Mouse (Mus musculus) embryonic facial prominence, embryonic 12.5 days (tissue): ENCODE measurements around the gene Ankrd13a. TPM values are rescaled to one million over a fixed set of nuclear protein-coding genes. Genes with fewer than 3 reads are reported as not detected.

Source experiments
- ATAC-seq: fragments of 200-750 bp; cut with Nextera tagmentation; 2 replicates; pipeline ENCODE4 v1.8.0; 2017; ENCODE audit not compliant: insufficient number of reproducible peaks, insufficient read depth, low FRiP score, low TSS enrichment
- H3K27ac ChIP-seq: fragments of 300-500 bp; sonication (generic); 2 replicates; pipeline ENCODE4 v1.5.1; 2016; ENCODE audit warnings: mild to moderate bottlenecking
- H3K27me3 ChIP-seq: fragments of 300-500 bp; sonication (generic); 2 replicates; pipeline ENCODE4 v1.6.1; 2016; ENCODE audit warnings: mild to moderate bottlenecking, moderate library complexity
- H3K36me3 ChIP-seq: fragments of 300-500 bp; sonication (generic); 2 replicates; pipeline ENCODE4 v1.6.1; 2016; ENCODE audit warnings: mild to moderate bottlenecking
- H3K4me1 ChIP-seq: fragments of 300-500 bp; sonication (generic); 2 replicates; pipeline ENCODE4 v1.6.1; 2016
- H3K4me2 ChIP-seq: fragments of 300-500 bp; sonication (generic); replicated peaks from 2 replicates; pipeline ENCODE4 v1.6.1; 2016; ENCODE audit warnings: mild to moderate bottlenecking, moderate library complexity
- H3K4me3 ChIP-seq: fragments of 300-500 bp; sonication (generic); 2 replicates; pipeline ENCODE4 v1.5.1; 2016; ENCODE audit warnings: mild to moderate bottlenecking
- H3K9ac ChIP-seq: fragments of 300-500 bp; sonication (generic); 2 replicates; pipeline ENCODE4 v1.6.1; 2016; ENCODE audit warnings: mild to moderate bottlenecking, moderate library complexity
- H3K9me3 ChIP-seq: fragments of 300-500 bp; sonication (generic); 2 replicates; pipeline ENCODE4 v1.6.1; 2016; ENCODE audit warnings: mild to moderate bottlenecking, moderate library complexity
- WGBS: fragments of 180-500 bp; shearing (Covaris S2); methylation state at CpG from one replicate; pipeline ENCODE4 v1.1.7; 2016; 5-methylcytosine and 5-hydroxymethylcytosine counted together
- polyA plus RNA-seq: library from polyadenylated mRNA; unstranded; fragments of >200 nt; fragmentation: Nextera tagmentation; extraction: Ambion mirVana; gene quantifications from 2 replicates; pipeline ENCODE4 v1.2.1, GENCODE M21; 2016

Ankrd13a gene
- 60.5 and 63.9 TPM in 2 replicates for polyA plus RNA-seq

GRCm38 (mm10) chr5:114774403-114775051, at the start of gene Ankrd13a:
Ankrd13a (plus strand) TSS chr5:114774677.
- WGBS, result under 1% methylated on average over 55 of the region's 73 CpGs
- ATAC-seq, result peak; percentile 81
- H3K4me1 ChIP-seq, result peaks cover 18% of the 10 kb centered on the region

GRCm38 (mm10) chr5:114728160-114728559, 46.3 kb upstream of the Ankrd13a start:
- H3K27ac ChIP-seq, result no peak overlapping the region
- 0 out of 2 replicates have a peak, but pooled peaks cover 5% of the 10 kb centered on the region for H3K9me3 ChIP-seq
- no peak overlapping the region for H3K4me2 ChIP-seq
- H3K9ac ChIP-seq, result no peak overlapping the region
- peaks cover 70% of the 10 kb centered on the region for H3K36me3 ChIP-seq
- H3K4me1 ChIP-seq, result no peaks in the 10 kb centered on the region; the same call in 1 of the 2 replicates
- no peak for ATAC-seq
- H3K27me3 ChIP-seq, result no peaks in the 10 kb centered on the region
- no peak overlapping the region for H3K4me3 ChIP-seq
- WGBS, result 83% methylated on average over 10 of the region's 10 CpGs

More at GRCm38 (mm10) chr5:114774403-114775051, at the start of gene Ankrd13a:
- peak within 1 kb of the TSS; percentile 73 for H3K4me2 ChIP-seq
- H3K9ac ChIP-seq, result peak within 1 kb of the TSS; percentile 97
- no peaks in the 10 kb centered on the region for H3K36me3 ChIP-seq
- peak within 1 kb of the TSS; percentile 92 for H3K27ac ChIP-seq
- H3K27me3 ChIP-seq, result no peaks in the 10 kb centered on the region
- H3K9me3 ChIP-seq, result no peaks in the 10 kb centered on the region
- H3K4me3 ChIP-seq, result peak within 1 kb of the TSS; percentile 99

GRCm38 (mm10) chr5:114730129-114730528, 44.3 kb upstream of the Ankrd13a start:
- H3K4me3 ChIP-seq, result no peak overlapping the region
- no peaks in the 10 kb centered on the region for H3K9me3 ChIP-seq
- WGBS, result 35% methylated on average over 10 of the region's 10 CpGs
- peaks cover 73% of the 10 kb centered on the region for H3K36me3 ChIP-seq
- H3K4me2 ChIP-seq, result no peak overlapping the region
- ATAC-seq, result peak; percentile 49
- no peak overlapping the region for H3K9ac ChIP-seq
- no peaks in the 10 kb centered on the region; the same call in 1 of the 2 replicates for H3K4me1 ChIP-seq
- 0 out of 2 replicates have a peak overlapping the region, but pooled peaks have one; percentile 51 for H3K27ac ChIP-seq
- no peaks in the 10 kb centered on the region for H3K27me3 ChIP-seq

GRCm38 (mm10) chr5:114731498-114731897, 43.0 kb upstream of the Ankrd13a start:
- no peaks in the 10 kb centered on the region for H3K27me3 ChIP-seq
- no peak for ATAC-seq
- no peak overlapping the region for H3K9ac ChIP-seq
- peaks cover 75% of the 10 kb centered on the region for H3K36me3 ChIP-seq
- no peak overlapping the region for H3K27ac ChIP-seq
- no peak overlapping the region for H3K4me2 ChIP-seq
- 65% methylated on average over 6 of the region's 6 CpGs for WGBS
- H3K4me3 ChIP-seq, result no peak overlapping the region
- H3K4me1 ChIP-seq, result no peaks in the 10 kb centered on the region; the same call in 1 of the 2 replicates
- no peaks in the 10 kb centered on the region for H3K9me3 ChIP-seq

- Histone ChIP-seq H3K27ac (no peak overlapping the region), H3K36me3 (peaks cover 80% of the 10 kb centered on the region), H3K4me3 (no peak overlapping the region), H3K27me3 (no peaks in the 10 kb centered on the region), H3K9ac (no peak overlapping the region), H3K9me3 (no peaks in the 10 kb centered on the region), H3K4me1 (no peaks in the 10 kb centered on the region; the same call in 1 of the 2 replicates), H3K4me2 (no peak overlapping the region)
- 83% methylated on average over 15 of the region's 15 CpGs for WGBS
- no peak for ATAC-seq
These were observed 42.5 kb upstream of the Ankrd13a start for GRCm38 (mm10) chr5:114731969-114732368.

- 90% methylated on average over 15 of the region's 15 CpGs for WGBS
- H3K27me3 ChIP-seq, result no peaks in the 10 kb centered on the region
- peaks cover 88% of the 10 kb centered on the region for H3K36me3 ChIP-seq
- no peak for ATAC-seq
- H3K4me2 ChIP-seq, result no peak overlapping the region
- no peak overlapping the region for H3K27ac ChIP-seq
- no peak overlapping the region for H3K9ac ChIP-seq
- no peaks in the 10 kb centered on the region; the same call in 1 of the 2 replicates for H3K4me1 ChIP-seq
- no peak overlapping the region for H3K4me3 ChIP-seq
- H3K9me3 ChIP-seq, result no peaks in the 10 kb centered on the region
These were observed 40.9 kb upstream of the Ankrd13a start for GRCm38 (mm10) chr5:114733606-114734005.

- Histone ChIP-seq H3K4me1 (peaks cover 6% of the 10 kb centered on the region; the same call in 1 of the 2 replicates), H3K4me2 (no peak overlapping the region), H3K36me3 (peaks cover 82% of the 10 kb centered on the region), H3K4me3 (no peak overlapping the region), H3K27ac (no peak overlapping the region), H3K9ac (no peak overlapping the region), H3K9me3 (no peaks in the 10 kb centered on the region), H3K27me3 (no peaks in the 10 kb centered on the region)
- ATAC-seq, result no peak
- WGBS, result 82% methylated on average over 21 of the region's 21 CpGs
These were observed 37.2 kb upstream of the Ankrd13a start for GRCm38 (mm10) chr5:114737090-114737887.

GRCm38 (mm10) chr5:114738707-114739241, 35.7 kb upstream of the Ankrd13a start:
- H3K4me3 ChIP-seq, result no peak overlapping the region
- 77% methylated on average over 12 of the region's 12 CpGs for WGBS
- no peaks in the 10 kb centered on the region for H3K27me3 ChIP-seq
- H3K27ac ChIP-seq, result peak overlapping the region; percentile 1; the same call in 1 of the 2 replicates
- H3K4me1 ChIP-seq, result peaks cover 6% of the 10 kb centered on the region; the same call in 1 of the 2 replicates
- peaks cover 85% of the 10 kb centered on the region for H3K36me3 ChIP-seq
- no peak overlapping the region for H3K9ac ChIP-seq
- no peak for ATAC-seq
- H3K9me3 ChIP-seq, result no peaks in the 10 kb centered on the region
- no peak overlapping the region for H3K4me2 ChIP-seq

- Histone ChIP-seq H3K27me3 (no peaks in the 10 kb centered on the region), H3K36me3 (peaks cover 84% of the 10 kb centered on the region), H3K4me3 (no peak overlapping the region), H3K4me2 (no peak overlapping the region), H3K9me3 (no peaks in the 10 kb centered on the region), H3K4me1 (peaks cover 6% of the 10 kb centered on the region; the same call in 1 of the 2 replicates), H3K27ac (no peak overlapping the region), H3K9ac (no peak overlapping the region)
- no peak for ATAC-seq
- 72% methylated on average over 4 of the region's 4 CpGs for WGBS
These were observed 33.9 kb upstream of the Ankrd13a start for GRCm38 (mm10) chr5:114740595-114740994.

GRCm38 (mm10) chr5:114742572-114742971, 31.9 kb upstream of the Ankrd13a start:
- H3K4me3 ChIP-seq, result no peak overlapping the region
- H3K36me3 ChIP-seq, result peaks cover 71% of the 10 kb centered on the region
- H3K4me1 ChIP-seq, result peaks cover 6% of the 10 kb centered on the region; the same call in 1 of the 2 replicates
- no peaks in the 10 kb centered on the region for H3K27me3 ChIP-seq
- WGBS, result 93% methylated on average over 10 of the region's 10 CpGs
- no peaks in the 10 kb centered on the region for H3K9me3 ChIP-seq
- H3K27ac ChIP-seq, result no peak overlapping the region
- ATAC-seq, result no peak
- no peak overlapping the region for H3K4me2 ChIP-seq
- H3K9ac ChIP-seq, result no peak overlapping the region

GRCm38 (mm10) chr5:114742998-114743696, 31.3 kb upstream of the Ankrd13a start:
- Histone ChIP-seq H3K9ac (no peak overlapping the region), H3K4me3 (no peak overlapping the region), H3K9me3 (no peaks in the 10 kb centered on the region), H3K27ac (no peak overlapping the region), H3K4me2 (no peak overlapping the region), H3K36me3 (peaks cover 68% of the 10 kb centered on the region), H3K4me1 (peaks cover 6% of the 10 kb centered on the region; the same call in 1 of the 2 replicates), H3K27me3 (no peaks in the 10 kb centered on the region)
- 91% methylated on average over 13 of the region's 13 CpGs for WGBS
- no peak for ATAC-seq
